Mouse (Mus musculus) embryo, embryonic 10 days (tissue): ENCODE results near the gene Ism2.
"Not testable (repeated sequence)": the region's sequence is repeated elsewhere in the genome, so short reads cannot be mapped to it uniquely, and the experiment has no call there.

Experiments used
- DNase-seq: peaks from one replicate; pipeline ENCODE4 v3.0.0-alpha.2; 2015; ENCODE audit warnings: low spot score

The Ism2 gene

GRCm38 (mm10) chr12:87299657-87300440 lies at the start of gene Ism2:
TSS of gene Ism2 (minus strand) at chr12:87299705.
- peak; percentile 59 for DNase-seq

GRCm38 (mm10) chr12:87348029-87348428 lies 48.5 kb upstream of the Ism2 start:
- no peak for DNase-seq

GRCm38 (mm10) chr12:87347511-87347910 lies 48.0 kb upstream of the Ism2 start:
- DNase-seq = no peak

DNA sequence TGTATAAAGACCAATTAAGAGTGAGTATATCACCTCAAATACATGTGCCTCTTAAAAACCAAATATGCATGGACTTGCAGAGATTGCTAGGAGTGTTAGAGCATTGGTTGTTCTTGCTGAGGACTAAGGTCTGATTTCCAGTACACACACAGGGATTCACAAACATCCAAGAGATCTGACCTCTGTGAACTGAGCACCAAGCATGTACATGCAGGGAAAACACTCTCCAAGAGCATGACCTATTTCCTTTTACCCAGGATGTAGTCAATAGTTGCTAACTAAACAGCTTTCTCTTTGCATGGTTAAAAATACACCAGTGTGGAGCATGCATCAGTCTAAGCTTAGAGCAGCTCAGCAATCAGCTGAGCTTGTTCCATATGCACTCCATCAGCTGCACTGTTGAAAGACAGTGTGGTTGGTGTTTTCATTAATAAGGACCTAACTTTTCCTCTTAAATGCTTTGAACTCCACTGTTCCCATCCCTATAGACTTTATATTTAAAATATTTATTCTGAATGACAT lies 43.6 kb upstream of the Ism2 start:
- no peak for DNase-seq

DNA sequence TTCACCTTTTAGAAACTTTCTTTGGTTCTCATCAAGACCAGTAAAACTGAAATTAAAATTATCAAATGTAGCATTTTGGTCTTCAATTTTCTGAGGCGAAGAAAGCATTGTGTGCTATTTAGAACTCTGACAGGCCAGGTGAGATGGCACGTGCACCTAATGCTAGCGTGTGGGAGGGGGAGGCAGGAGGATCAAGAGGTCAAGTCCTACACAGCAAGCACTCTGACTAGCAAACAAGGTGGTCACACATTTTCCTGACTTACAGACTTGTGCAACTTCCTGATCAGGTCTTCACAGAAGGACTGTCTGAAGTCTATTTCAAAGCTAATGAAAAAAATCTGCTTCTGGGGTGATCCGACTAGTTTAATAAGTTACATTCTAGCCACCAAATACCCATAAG lies 38.6 kb upstream of the Ism2 start:
- DNase-seq = no peak

- DNase-seq = peak; percentile 42
Observed at GRCm38 (mm10) chr12:87334886-87335285, 35.4 kb upstream of the Ism2 start.

- DNase-seq = no peak
Observed at GRCm38 (mm10) chr12:87333794-87334193, 34.3 kb upstream of the Ism2 start.

GRCm38 (mm10) chr12:87332511-87332910 lies 33.0 kb upstream of the Ism2 start:
- no peak for DNase-seq

DNA sequence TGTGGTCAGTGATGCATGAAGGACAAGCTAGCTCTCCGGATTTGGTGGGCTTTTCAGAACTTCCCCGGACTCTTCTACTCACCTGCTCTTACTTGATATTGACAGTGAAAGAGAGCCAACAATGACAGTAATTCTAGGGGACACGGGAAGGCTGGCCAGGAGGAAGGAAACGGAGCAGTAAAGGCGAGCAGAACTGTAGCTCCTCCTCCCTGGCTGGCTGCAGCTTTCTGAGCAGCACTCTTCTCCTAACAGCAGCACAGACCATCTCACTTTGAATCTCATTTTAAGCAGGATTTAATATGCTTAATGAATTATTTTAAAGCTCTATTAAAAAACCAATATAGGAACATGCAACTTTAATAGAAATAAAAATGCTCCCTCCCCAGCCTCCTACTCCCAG lies 32.4 kb upstream of the Ism2 start:
- no peak for DNase-seq

DNA sequence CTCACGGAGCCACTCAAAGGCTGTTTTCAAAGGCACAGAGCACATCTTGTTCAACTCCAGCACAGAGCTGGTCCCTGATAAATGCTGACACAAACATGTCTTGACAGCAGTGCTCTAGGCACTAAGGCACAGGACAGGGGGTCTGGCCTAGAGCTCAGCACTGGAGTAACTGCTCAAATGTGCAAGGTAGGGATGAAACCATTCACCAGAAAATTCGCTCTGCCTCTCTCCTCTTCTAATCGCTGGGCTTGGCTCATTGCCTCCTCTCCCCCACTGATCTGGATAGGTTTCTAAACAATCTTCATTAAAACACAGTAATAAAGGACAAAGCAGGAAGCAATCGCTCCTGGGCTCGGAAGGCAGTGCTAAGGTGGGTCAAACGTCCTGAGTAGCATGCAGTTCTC lies 31.6 kb upstream of the Ism2 start:
- peak; percentile 21 for DNase-seq

GRCm38 (mm10) chr12:87330213-87330612 lies 30.7 kb upstream of the Ism2 start:
- no peak for DNase-seq

DNA sequence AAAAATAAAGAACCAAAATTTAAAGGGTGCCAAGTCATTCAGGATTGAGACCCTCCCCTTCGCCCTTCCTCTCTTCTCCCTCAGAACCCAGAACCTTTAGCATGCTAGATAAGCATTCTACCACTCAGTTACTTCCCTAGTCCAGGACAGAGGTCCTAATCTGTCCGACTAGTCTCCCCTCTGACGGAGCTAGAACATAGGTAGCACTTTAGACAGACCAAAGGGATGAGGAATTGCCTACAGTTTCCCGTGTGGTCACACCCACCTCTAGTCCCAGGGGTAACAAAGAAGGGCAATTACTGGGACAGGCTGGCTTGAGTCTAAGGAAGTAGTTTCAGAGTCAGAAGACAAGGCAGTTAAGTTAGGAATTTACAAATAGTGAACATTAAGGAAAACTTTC lies 28.5 kb upstream of the Ism2 start:
- DNase-seq = no peak

GRCm38 (mm10) chr12:87327610-87328009 lies 28.1 kb upstream of the Ism2 start:
- peak; percentile 25 for DNase-seq

GRCm38 (mm10) chr12:87325452-87325851 lies 25.9 kb upstream of the Ism2 start:
- DNase-seq = no peak

GRCm38 (mm10) chr12:87319229-87319628 lies 19.7 kb upstream of the Ism2 start:
- DNase-seq = no peak

DNA sequence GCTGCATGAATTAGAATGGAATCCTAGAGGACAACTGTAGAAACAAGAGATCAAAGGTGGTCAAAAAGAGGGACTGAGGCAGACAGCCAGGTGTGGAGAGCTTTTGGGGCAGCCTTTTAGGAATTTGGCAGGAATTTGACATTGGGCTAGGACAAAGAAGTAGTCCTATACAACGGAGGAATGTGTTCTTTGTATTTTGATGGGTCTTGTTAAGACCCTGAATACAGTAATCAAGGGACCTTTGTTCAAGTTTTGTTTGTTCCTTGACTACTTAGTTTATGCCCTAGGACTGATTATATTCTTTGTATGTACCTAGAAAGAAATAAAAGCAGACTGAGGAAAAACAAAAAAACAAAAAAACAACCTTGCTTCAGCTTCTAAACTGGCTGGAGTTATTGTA lies 18.4 kb upstream of the Ism2 start:
- no peak for DNase-seq

DNA sequence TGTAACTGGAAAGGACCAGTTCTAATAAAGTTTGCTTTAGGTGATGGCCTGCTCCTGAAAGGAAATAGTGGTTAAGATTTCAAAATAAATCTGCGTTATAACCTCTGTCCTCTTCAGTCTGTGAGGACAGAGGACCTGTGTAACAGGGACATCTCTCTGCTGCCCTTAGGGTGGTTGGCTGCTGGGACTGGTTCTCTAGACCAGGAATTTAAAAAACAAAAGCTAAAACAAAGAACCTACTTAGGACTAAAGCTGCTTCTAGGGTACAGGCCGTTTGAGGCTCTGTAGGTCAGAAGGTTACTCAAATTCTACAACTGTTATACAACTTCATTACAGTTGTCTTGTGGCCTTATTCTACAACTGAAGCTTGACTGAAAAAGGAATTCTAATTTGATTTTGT lies 13.6 kb upstream of the Ism2 start:
- DNase-seq = no peak

GRCm38 (mm10) chr12:87306584-87306844 lies 7.0 kb upstream of the Ism2 start:
- DNase-seq = not testable (repeated sequence)

- DNase-seq = no peak
Observed at GRCm38 (mm10) chr12:87305767-87306583, 6.5 kb upstream of the Ism2 start.

DNA sequence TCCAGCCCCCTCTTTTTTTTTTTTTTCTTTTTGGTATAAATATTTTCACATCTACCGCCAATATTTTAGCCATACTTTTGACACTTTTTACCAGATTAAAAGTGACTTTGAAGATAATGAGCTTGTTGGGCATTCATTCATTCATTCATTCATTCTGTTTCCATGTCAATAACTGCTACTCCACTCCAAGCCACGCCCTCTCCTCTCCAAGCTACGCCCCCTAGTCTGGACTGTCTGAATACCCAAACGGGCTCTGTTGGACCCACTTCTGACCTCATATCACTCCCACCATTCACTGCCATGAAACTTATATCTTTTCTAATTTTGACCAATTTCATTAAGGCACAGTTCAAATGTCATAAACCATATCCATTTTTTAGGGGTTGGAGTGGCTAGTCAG lies 1.7 kb upstream of the Ism2 start:
- DNase-seq = no peak

- DNase-seq = no peak
Observed at GRCm38 (mm10) chr12:87300441-87300690, 861 bp upstream of the Ism2 start.

DNA sequence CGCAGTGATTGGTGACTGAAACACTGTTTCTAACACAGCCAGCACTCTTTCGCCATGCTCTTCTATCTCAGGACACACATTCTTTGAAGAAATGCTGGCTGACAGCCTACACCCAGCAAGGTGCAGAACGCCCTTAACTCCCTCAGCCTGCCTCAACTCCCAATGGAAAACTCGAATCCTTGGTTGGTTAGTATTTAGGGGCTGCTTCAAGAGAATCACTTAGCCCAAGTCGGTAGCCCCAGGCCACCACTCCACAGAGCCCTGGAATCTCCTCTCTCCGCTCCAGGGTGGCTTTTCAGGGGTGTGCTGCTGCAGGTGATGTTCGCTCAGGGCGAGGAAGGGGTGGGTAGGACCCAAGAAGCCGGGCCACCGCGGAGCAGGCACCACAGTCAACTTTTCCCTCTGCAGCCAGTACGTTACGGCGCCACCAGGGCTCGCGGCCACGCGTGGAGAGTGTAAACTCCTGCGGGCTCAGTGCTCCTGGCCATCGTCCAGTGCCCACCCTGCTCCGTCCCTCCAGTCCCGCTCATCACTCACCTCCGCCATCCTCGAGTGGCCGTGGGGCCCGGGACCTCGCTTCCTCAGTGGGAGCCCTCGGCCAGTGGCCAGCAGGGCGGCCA lies 358 bp downstream of the Ism2 start:
- peak; percentile 12 for DNase-seq

DNA sequence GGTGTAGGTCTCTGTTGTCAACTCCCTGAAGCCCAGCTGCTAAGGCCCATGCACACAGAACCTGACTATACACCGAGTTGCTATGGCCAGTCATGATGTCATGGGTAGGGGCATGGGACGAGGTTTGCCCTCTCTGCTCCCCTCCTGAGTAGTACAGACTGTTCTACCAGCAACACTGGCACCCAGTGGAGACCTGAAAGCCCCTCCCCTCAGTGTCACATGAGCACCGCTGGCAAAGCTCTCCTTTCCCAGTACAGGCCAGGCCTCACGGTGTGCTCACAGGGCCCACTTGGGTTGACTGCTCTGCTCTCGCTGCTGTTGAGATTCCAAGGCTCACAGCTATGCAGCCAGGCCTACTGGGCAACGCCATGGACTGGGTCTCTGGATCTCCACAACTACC lies 5.6 kb downstream of the Ism2 start:
- no peak for DNase-seq
